Mouse (Mus musculus): Measurements from ENCODE around the gene Hoxa4.

The Hoxa4 gene

GRCm38 (mm10) chr6:52203371-52204049, 12.0 kb upstream of the Hoxa4 start:
- DNase-seq (ENCODE audit: low read depth, low spot score): no peak

- no peak for DNase-seq (ENCODE audit: low read depth, low spot score)
Observed at GRCm38 (mm10) chr6:52203121-52203370, 11.5 kb upstream of the Hoxa4 start.

- no peak for DNase-seq (ENCODE audit: low read depth, low spot score)
Observed at GRCm38 (mm10) chr6:52202362-52203120, 11.0 kb upstream of the Hoxa4 start.

GRCm38 (mm10) chr6:52201269-52201668, 9.7 kb upstream of the Hoxa4 start:
- DNase-seq (ENCODE audit: low read depth, low spot score): no peak

GRCm38 (mm10) chr6:52200751-52201250, 9.2 kb upstream of the Hoxa4 start:
- DNase-seq (ENCODE audit: low read depth, low spot score): no peak

- no peak for DNase-seq (ENCODE audit: low read depth, low spot score)
Observed at GRCm38 (mm10) chr6:52200073-52200750, 8.7 kb upstream of the Hoxa4 start.

GRCm38 (mm10) chr6:52197271-52197670, 5.7 kb upstream of the Hoxa4 start:
- no peak for DNase-seq (ENCODE audit: low read depth, low spot score)

- no peak for DNase-seq (ENCODE audit: low read depth, low spot score)
Observed at GRCm38 (mm10) chr6:52196811-52197210, 5.3 kb upstream of the Hoxa4 start.

- DNase-seq (ENCODE audit: low read depth, low spot score): no peak
Observed at GRCm38 (mm10) chr6:52194690-52195089, 3.1 kb upstream of the Hoxa4 start.

GRCm38 (mm10) chr6:52191860-52192550, 452 bp upstream of the Hoxa4 start:
- DNase-seq (ENCODE audit: low read depth, low spot score): no peak

- no peak for DNase-seq (ENCODE audit: low read depth, low spot score)
Observed at GRCm38 (mm10) chr6:52190410-52190809, 1.1 kb downstream of the Hoxa4 start.

- no peak for DNase-seq (ENCODE audit: low read depth, low spot score)
Observed at GRCm38 (mm10) chr6:52189909-52190308, 1.6 kb downstream of the Hoxa4 start.

- no peak for DNase-seq (ENCODE audit: low read depth, low spot score)
Observed at GRCm38 (mm10) chr6:52189172-52189591, 2.4 kb downstream of the Hoxa4 start.

- no peak for DNase-seq (ENCODE audit: low read depth, low spot score)
Observed at GRCm38 (mm10) chr6:52186500-52186899, 5.1 kb downstream of the Hoxa4 start.

GRCm38 (mm10) chr6:52185834-52186233, 5.7 kb downstream of the Hoxa4 start:
- DNase-seq (ENCODE audit: low read depth, low spot score): no peak

GRCm38 (mm10) chr6:52185222-52185621, 6.3 kb downstream of the Hoxa4 start:
- DNase-seq (ENCODE audit: low read depth, low spot score): no peak

GRCm38 (mm10) chr6:52184668-52185067, 6.9 kb downstream of the Hoxa4 start:
- no peak for DNase-seq (ENCODE audit: low read depth, low spot score)

- no peak for DNase-seq (ENCODE audit: low read depth, low spot score)
Observed at GRCm38 (mm10) chr6:52183311-52184080, 8.1 kb downstream of the Hoxa4 start.

- DNase-seq (ENCODE audit: low read depth, low spot score): no peak
Observed at GRCm38 (mm10) chr6:52182793-52183192, 8.8 kb downstream of the Hoxa4 start.

GRCm38 (mm10) chr6:52182030-52182429, 9.5 kb downstream of the Hoxa4 start:
- no peak for DNase-seq (ENCODE audit: low read depth, low spot score)

- no peak for DNase-seq (ENCODE audit: low read depth, low spot score)
Observed at GRCm38 (mm10) chr6:52180726-52181125, 10.8 kb downstream of the Hoxa4 start.
